ENCODE assay signal across 9 mouse cellular contexts in the genomic region with DNA sequence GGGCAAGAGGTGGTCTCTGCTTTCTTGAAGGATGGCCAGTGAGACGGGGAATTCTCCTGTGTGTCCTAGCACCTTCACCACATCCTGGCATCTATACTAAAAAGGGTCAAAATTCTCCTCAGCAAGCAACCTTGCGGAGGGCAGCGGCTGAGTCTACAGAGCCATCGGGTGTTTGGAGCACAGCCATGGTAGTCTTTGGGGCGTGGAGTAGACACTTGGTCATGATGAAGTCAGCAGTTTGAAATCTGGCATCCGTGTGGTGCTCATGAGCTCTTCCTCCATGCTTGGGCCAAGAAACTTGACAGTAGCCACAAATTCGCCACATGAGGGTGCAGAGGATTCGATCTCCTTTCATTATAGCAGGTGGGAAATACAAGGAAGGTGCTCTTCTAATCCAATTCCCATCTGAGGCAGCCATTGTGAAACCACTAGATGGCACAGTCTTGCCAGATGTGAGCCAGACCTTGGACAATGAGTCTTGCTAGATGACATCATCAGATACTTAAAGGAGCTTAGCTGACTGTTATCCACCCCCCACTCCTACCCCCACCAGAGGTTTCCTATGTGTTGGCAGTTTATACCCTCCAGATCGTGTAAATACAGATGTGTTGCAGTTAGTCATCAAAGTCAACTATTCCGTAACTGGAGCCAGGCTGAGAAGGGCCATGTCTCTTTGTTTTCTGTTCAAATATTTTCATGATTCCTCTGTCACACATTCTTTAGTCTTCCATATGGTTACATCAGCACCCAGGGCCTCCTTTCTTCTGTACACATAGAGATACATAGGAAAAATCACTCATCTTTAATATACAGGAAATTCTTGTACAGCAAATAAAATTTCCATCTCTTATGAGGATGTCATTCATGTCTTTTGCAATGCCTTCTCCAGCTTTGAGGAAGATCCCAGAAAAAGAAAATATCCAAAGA. TPM values are rescaled to one million over a fixed set of nuclear protein-coding genes. Genes with fewer than 3 reads are reported as not detected.
DNase-seq lines count a peak whose midpoint lies in the region; ATAC-seq lines count a peak whose summit lies in the region.
"Had no signal": no experiment of that assay in that cellular context is flagged by ENCODE, and none has a peak within 500 bp of the region (broad histone marks: within the 10 kb centered on the region; RNA-seq: fewer than 3 reads in every experiment).

No protein-coding gene starts in this region.

- DNase-seq in spleen, postnatal 36 days (ENCODE audit: low spot score in 2 of 2), result peak; percentile 5 to 15
- DNase-seq in spleen, postnatal 4 days (ENCODE audit: low spot score in 2 of 2), result no peak
- DNase-seq in kidney, postnatal 4 days, result peak; percentile 52 to 71
- DNase-seq in lung, postnatal 14 days, result peak; percentile 54
- DNase-seq in skeletal muscle tissue, adult 2 months (ENCODE audit: low read depth, low spot score), result peak; percentile 28
- DNase-seq in thymus, postnatal 36 days, result no peak

- H3K27ac ChIP-seq in embryonic facial prominence, embryonic 12.5 days, result no peak overlapping the region
- H3K27ac ChIP-seq in heart, embryonic 15.5 days, result no peak overlapping the region

- no peak overlapping the region for H3K4me3 ChIP-seq in embryonic facial prominence, embryonic 12.5 days
- H3K4me3 ChIP-seq in heart, embryonic 15.5 days, result no peak overlapping the region
- H3K4me3 ChIP-seq: myocyte had no signal

- no peaks in the 10 kb centered on the region for H3K27me3 ChIP-seq in embryonic facial prominence, embryonic 12.5 days
- no peaks in the 10 kb centered on the region for H3K27me3 ChIP-seq in heart, embryonic 15.5 days

- no peaks in the 10 kb centered on the region for H3K9me3 ChIP-seq in embryonic facial prominence, embryonic 12.5 days
- no peaks in the 10 kb centered on the region for H3K9me3 ChIP-seq in heart, embryonic 15.5 days (replicated peaks)

- WGBS in embryonic facial prominence, embryonic 12.5 days, result 67% methylated on average over 10 of the region's 10 CpGs
- 60% methylated on average over 10 of the region's 10 CpGs for WGBS in heart, embryonic 15.5 days

- no peak overlapping the region for H3K4me2 ChIP-seq in embryonic facial prominence, embryonic 12.5 days (replicated peaks)
- no peak overlapping the region for H3K4me2 ChIP-seq in heart, embryonic 15.5 days

- H3K9ac ChIP-seq in embryonic facial prominence, embryonic 12.5 days, result no peak overlapping the region
- H3K9ac ChIP-seq in heart, embryonic 15.5 days, result no peak overlapping the region

- ATAC-seq in embryonic facial prominence, embryonic 12.5 days (ENCODE audit: insufficient number of reproducible peaks, insufficient read depth, low FRiP score, low TSS enrichment), result peak; percentile 36; the same call in 1 of the 2 replicates
- peak; percentile 53; the same call in 1 of the 2 replicates for ATAC-seq in heart, embryonic 15.5 days (replicated peaks; ENCODE audit: insufficient number of reproducible peaks, insufficient read depth, low FRiP score, low read depth)

- H3K36me3 ChIP-seq in embryonic facial prominence, embryonic 12.5 days, result no peaks in the 10 kb centered on the region
- no peaks in the 10 kb centered on the region for H3K36me3 ChIP-seq in heart, embryonic 15.5 days

- no peaks in the 10 kb centered on the region for H3K4me1 ChIP-seq in embryonic facial prominence, embryonic 12.5 days
- H3K4me1 ChIP-seq in heart, embryonic 15.5 days (replicated peaks), result 0 out of 2 replicates have a peak, but pooled peaks cover 3% of the 10 kb centered on the region

RNA-seq across cellular contexts. Expression of gene Iyd, which starts 32.9 kb away (rescaled TPM):
- polyA plus RNA-seq in embryonic facial prominence, embryonic 12.5 days (2016; fragmentation: Nextera tagmentation; extraction: Ambion mirVana), result 0.15 TPM in 1 of 2 replicates, not detected in the other
- polyA plus RNA-seq in heart, embryonic 15.5 days (2015; fragmentation: Nextera tagmentation; extraction: Ambion mirVana), result 0.55 and 1.3 TPM in 2 replicates
- polyA plus RNA-seq: myocyte had no signal

Comparison
In these comparisons a context has a peak if more than half of its experiments do, and no peak if none do; other contexts are left out.
1. DNase-seq: peak in spleen, postnatal 36 days (2 of 2), kidney, postnatal 4 days (2 of 2), lung, postnatal 14 days (single experiment) and skeletal muscle tissue, adult 2 months (single experiment); none in spleen, postnatal 4 days (0 of 2) and thymus, postnatal 36 days (0 of 2).